ENCODE assay signal across 24 mouse cellular contexts in the genomic region with DNA sequence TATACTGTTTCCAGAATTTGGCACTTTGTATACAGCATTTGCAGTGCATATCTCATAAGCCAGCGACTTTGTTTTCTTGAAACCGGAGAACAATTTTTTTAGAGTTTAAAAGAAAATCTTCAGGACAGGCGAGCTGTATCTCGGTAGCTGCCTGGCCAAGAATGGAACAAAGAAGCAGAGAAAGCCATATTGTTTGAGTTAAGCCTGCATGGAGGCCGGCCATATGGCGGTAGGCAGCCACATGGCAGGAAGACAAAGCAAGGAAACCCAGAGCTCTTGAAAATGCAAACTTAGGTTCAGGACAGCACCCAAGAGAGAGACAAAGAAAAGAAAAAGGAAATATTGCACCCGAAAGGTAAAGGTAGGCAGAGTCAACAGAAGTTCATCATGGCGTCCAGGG.
DNase-seq lines count a peak whose midpoint lies in the region; ATAC-seq lines count a peak whose summit lies in the region.
"Had no signal": no experiment of that assay in that cellular context is flagged by ENCODE, and none has a peak within 500 bp of the region (broad histone marks: within the 10 kb centered on the region; RNA-seq: fewer than 3 reads in every experiment).

No protein-coding gene starts in this region.

- no peaks in the 10 kb centered on the region for H3K27me3 ChIP-seq in forebrain, embryonic 15.5 days
- H3K27me3 ChIP-seq in forebrain, embryonic 14.5 days (replicated peaks; ENCODE audit: control insufficient read depth, insufficient read depth, low read length) = no peaks in the 10 kb centered on the region
- H3K27me3 ChIP-seq: heart, embryonic 13.5 days; liver, embryonic 12.5 days; neural tube, embryonic 13.5 days had no signal

- H3K4me1 ChIP-seq in forebrain, embryonic 15.5 days = 0 out of 2 replicates have a peak, but pooled peaks cover 4% of the 10 kb centered on the region
- no peaks in the 10 kb centered on the region for H3K4me1 ChIP-seq in forebrain, embryonic 14.5 days (ENCODE audit: control insufficient read depth, insufficient read depth, low read length)
- H3K4me1 ChIP-seq: heart, embryonic 13.5 days; liver, embryonic 12.5 days; neural tube, embryonic 13.5 days had no signal

- H3K4me3 ChIP-seq in forebrain, embryonic 15.5 days = no peak overlapping the region
- H3K4me3 ChIP-seq in forebrain, embryonic 14.5 days (ENCODE audit: low read depth, low read length) = no peak overlapping the region
- H3K4me3 ChIP-seq: heart, embryonic 13.5 days; liver, embryonic 12.5 days; neural tube, embryonic 13.5 days had no signal

- H3K36me3 ChIP-seq in forebrain, embryonic 15.5 days = no peaks in the 10 kb centered on the region
- no peaks in the 10 kb centered on the region for H3K36me3 ChIP-seq in forebrain, embryonic 14.5 days (ENCODE audit: control insufficient read depth, insufficient read depth, low read length)
- H3K36me3 ChIP-seq: heart, embryonic 13.5 days; liver, embryonic 12.5 days; neural tube, embryonic 13.5 days had no signal

- H3K27ac ChIP-seq in forebrain, embryonic 15.5 days (replicated peaks) = no peak overlapping the region
- H3K27ac ChIP-seq in forebrain, embryonic 14.5 days (ENCODE audit: low read depth, low read length) = no peak overlapping the region
- H3K27ac ChIP-seq: heart, embryonic 13.5 days; hindbrain, embryonic 14.5 days; liver, embryonic 12.5 days; neural tube, embryonic 13.5 days had no signal

- ATAC-seq in forebrain, embryonic 15.5 days (replicated peaks) = 0 out of 2 replicates have a peak, but pooled peaks have one; percentile 55
- no peak for ATAC-seq in forebrain, embryonic 14.5 days
- ATAC-seq: intestine, postnatal 0 days; liver, embryonic 12.5 days; liver, postnatal 0 days; midbrain, embryonic 16.5 days had no signal

- no peak for DNase-seq in forebrain, embryonic 14.5 days (ENCODE audit: low spot score)
- DNase-seq in layer of hippocampus, adult 18-20 months (ENCODE audit: low spot score in 2 of 2) = peak; percentile 6 to 57
- DNase-seq in layer of hippocampus, postnatal 25 days (ENCODE audit: extremely low spot score in 1 of 2, low spot score in 1 of 2) = no peak
- peak; percentile 5 for DNase-seq in NIH3T3 (ENCODE audit: low read depth)
- peak; percentile 13 to 37 for DNase-seq in layer of hippocampus, adult 8-10 months (ENCODE audit: low spot score in 2 of 2)
- no peak for DNase-seq in natural killer cell, adult 2 months (ENCODE audit: low spot score in 2 of 2)
- DNase-seq: adrenal gland, postnatal 14 days; cerebellum, adult 18-20 months; cerebellum, postnatal 10 days; gastrocnemius, postnatal 10 days; heart, postnatal 10 days; kidney, postnatal 25 days; left cerebral cortex, postnatal 4 days; liver, postnatal 0 days; lung, postnatal 36 days; thymus, postnatal 4 days had no signal

- H3K9me3 ChIP-seq in forebrain, embryonic 15.5 days = no peaks in the 10 kb centered on the region
- no peaks in the 10 kb centered on the region for H3K9me3 ChIP-seq in forebrain, embryonic 14.5 days (replicated peaks; ENCODE audit: control insufficient read depth, low read length)
- H3K9me3 ChIP-seq: liver, embryonic 12.5 days; neural tube, embryonic 13.5 days had no signal

- H3K4me2 ChIP-seq in forebrain, embryonic 15.5 days (replicated peaks) = no peak overlapping the region
- no peak overlapping the region for H3K4me2 ChIP-seq in forebrain, embryonic 14.5 days (ENCODE audit: low read length)
- H3K4me2 ChIP-seq: heart, embryonic 13.5 days; hindbrain, embryonic 14.5 days; liver, embryonic 12.5 days; midbrain, embryonic 11.5 days; neural tube, embryonic 13.5 days had no signal

- H3K9ac ChIP-seq in forebrain, embryonic 15.5 days (replicated peaks) = no peak overlapping the region
- H3K9ac ChIP-seq in forebrain, embryonic 14.5 days (ENCODE audit: low read length) = no peak overlapping the region
- H3K9ac ChIP-seq: heart, embryonic 13.5 days; hindbrain, embryonic 14.5 days; liver, embryonic 12.5 days; liver, postnatal 0 days; neural tube, embryonic 13.5 days had no signal

- WGBS in forebrain, embryonic 15.5 days = 68% methylated on average over 8 of the region's 8 CpGs
- 81% methylated on average over 8 of the region's 8 CpGs for WGBS in forebrain, embryonic 14.5 days

Comparison
In these comparisons a context has a peak if more than half of its experiments do, and no peak if none do; other contexts are left out.
1. DNase-seq: peak in layer of hippocampus, adult 18-20 months (2 of 2), NIH3T3 (single experiment) and layer of hippocampus, adult 8-10 months (2 of 2); none in forebrain, embryonic 14.5 days (single experiment), layer of hippocampus, postnatal 25 days (0 of 2) and natural killer cell, adult 2 months (0 of 2).